ENCODE assay signal across 15 mouse cellular contexts in the genomic region with DNA sequence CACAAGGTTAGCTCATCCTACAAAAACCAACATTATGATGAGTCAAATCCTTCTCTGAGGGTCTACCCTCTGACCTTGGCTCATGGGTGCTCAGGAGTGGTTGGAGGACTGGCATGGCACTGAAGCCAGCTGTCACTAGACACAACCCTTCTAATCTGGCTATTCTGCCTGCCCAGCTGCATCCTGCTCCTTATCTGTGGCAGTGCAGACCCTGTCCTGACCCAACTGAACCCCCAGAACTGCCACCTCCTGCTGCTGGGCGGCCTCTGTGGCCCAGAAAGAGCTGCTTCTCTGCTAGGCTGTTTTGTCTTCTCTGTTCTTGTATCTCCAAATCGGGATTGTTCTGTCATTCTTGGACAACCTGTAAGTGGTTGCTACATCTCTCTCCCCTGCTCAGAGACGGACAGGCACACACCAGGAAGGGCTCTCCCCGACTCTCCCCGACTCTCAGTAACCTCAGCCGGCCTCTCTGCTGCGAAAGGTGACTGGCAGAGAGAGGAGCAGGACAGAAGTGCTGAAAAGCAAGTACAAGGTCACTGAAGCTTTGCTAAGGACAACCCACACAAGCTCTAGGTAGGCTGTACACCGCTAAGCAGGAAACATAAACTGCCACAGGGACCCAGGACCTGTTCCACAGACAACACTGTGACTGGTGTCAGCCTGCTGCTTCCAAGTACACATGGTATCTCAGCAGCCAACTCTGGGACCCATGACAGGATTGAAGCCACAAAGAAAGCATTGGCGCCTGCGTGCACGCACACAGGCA. TPM values are rescaled to one million over a fixed set of nuclear protein-coding genes. Genes with fewer than 3 reads are reported as not detected.
DNase-seq lines count a peak whose midpoint lies in the region; ATAC-seq lines count a peak whose summit lies in the region.
"Had no signal": no experiment of that assay in that cellular context is flagged by ENCODE, and none has a peak within 500 bp of the region (broad histone marks: within the 10 kb centered on the region; RNA-seq: fewer than 3 reads in every experiment).

No protein-coding gene starts in this region.

- 57% methylated on average over 11 of the region's 11 CpGs for WGBS in liver, embryonic 11.5 days
- 82% methylated on average over 11 of the region's 11 CpGs for WGBS in stomach, embryonic 15.5 days

- peak overlapping the region; percentile 82 for H3K4me3 ChIP-seq in megakaryocyte, embryonic 14.5 days (replicated peaks)
- H3K4me3 ChIP-seq in erythroblast, embryonic 14.5 days (replicated peaks) = peak overlapping the region; percentile 52
- no peak overlapping the region for H3K4me3 ChIP-seq in liver, embryonic 11.5 days (ENCODE audit: low read depth, low read length)
- H3K4me3 ChIP-seq in stomach, embryonic 15.5 days (replicated peaks) = no peak overlapping the region

- H3K27me3 ChIP-seq in megakaryocyte, embryonic 14.5 days (replicated peaks) = no peaks in the 10 kb centered on the region
- no peaks in the 10 kb centered on the region for H3K27me3 ChIP-seq in erythroblast, embryonic 14.5 days (ENCODE audit: control insufficient read depth)
- no peaks in the 10 kb centered on the region for H3K27me3 ChIP-seq in liver, embryonic 11.5 days (replicated peaks; ENCODE audit: control insufficient read depth, insufficient read depth, low read length)
- H3K27me3 ChIP-seq in stomach, embryonic 15.5 days (replicated peaks) = no peaks in the 10 kb centered on the region

- H3K4me1 ChIP-seq in megakaryocyte, embryonic 14.5 days = peaks cover 85% of the 10 kb centered on the region
- H3K4me1 ChIP-seq in erythroblast, embryonic 14.5 days (ENCODE audit: control insufficient read depth) = peaks cover 89% of the 10 kb centered on the region
- H3K4me1 ChIP-seq in liver, embryonic 11.5 days (replicated peaks; ENCODE audit: control insufficient read depth, insufficient read depth, low read length) = peaks cover 47% of the 10 kb centered on the region
- peaks cover 12% of the 10 kb centered on the region for H3K4me1 ChIP-seq in stomach, embryonic 15.5 days

- peaks cover 91% of the 10 kb centered on the region for H3K36me3 ChIP-seq in megakaryocyte, embryonic 14.5 days (replicated peaks; ENCODE audit: low read length)
- H3K36me3 ChIP-seq in erythroblast, embryonic 14.5 days (ENCODE audit: control insufficient read depth) = peaks cover 96% of the 10 kb centered on the region
- H3K36me3 ChIP-seq in liver, embryonic 11.5 days (ENCODE audit: control insufficient read depth, insufficient read depth, low read length) = peaks cover 16% of the 10 kb centered on the region
- H3K36me3 ChIP-seq in stomach, embryonic 15.5 days = peaks cover 21% of the 10 kb centered on the region

- DNase-seq in liver, embryonic 11.5 days (ENCODE audit: low spot score) = no peak
- DNase-seq in urinary bladder, postnatal 10 days (ENCODE audit: low spot score) = no peak
- DNase-seq in layer of hippocampus, postnatal 25 days (ENCODE audit: extremely low spot score in 1 of 2, low spot score in 1 of 2) = no peak
- DNase-seq: adrenal gland, adult 2 months; gastrocnemius, postnatal 14 days; kidney, adult 2 months; lung, postnatal 14 days had no signal

- no peak for ATAC-seq in megakaryocyte, adult 5-6 weeks (ENCODE audit: poor library complexity, severe bottlenecking)
- peak; percentile 88 for ATAC-seq in liver, embryonic 11.5 days (replicated peaks; ENCODE audit: low FRiP score)
- peak; percentile 77; the same call in 1 of the 2 replicates for ATAC-seq in stomach, embryonic 15.5 days (ENCODE audit: insufficient read depth, low FRiP score, low read depth)
- ATAC-seq: forebrain, embryonic 16.5 days; hindbrain, embryonic 16.5 days had no signal

- H3K27ac ChIP-seq in liver, embryonic 11.5 days (ENCODE audit: low read depth, low read length) = peak overlapping the region; percentile 47
- 0 out of 2 replicates have a peak overlapping the region, but pooled peaks have one; percentile 12 for H3K27ac ChIP-seq in stomach, embryonic 15.5 days

- H3K9me3 ChIP-seq in megakaryocyte, embryonic 14.5 days = no peaks in the 10 kb centered on the region
- H3K9me3 ChIP-seq in erythroblast, embryonic 14.5 days (ENCODE audit: control insufficient read depth, low read length) = no peaks in the 10 kb centered on the region
- H3K9me3 ChIP-seq in liver, embryonic 11.5 days (ENCODE audit: control insufficient read depth, low read length) = no peaks in the 10 kb centered on the region
- no peaks in the 10 kb centered on the region for H3K9me3 ChIP-seq in stomach, embryonic 15.5 days

- H3K4me2 ChIP-seq in liver, embryonic 11.5 days = peak overlapping the region; percentile 55
- H3K4me2 ChIP-seq in stomach, embryonic 15.5 days = no peak overlapping the region

- peak overlapping the region; percentile 49; the same call in 1 of the 2 replicates for H3K9ac ChIP-seq in liver, embryonic 11.5 days (ENCODE audit: low read depth, low read length)
- H3K9ac ChIP-seq in stomach, embryonic 15.5 days = no peak overlapping the region

RNA-seq across cellular contexts. Expression of gene Sphk1, which starts 18.7 kb away (rescaled TPM):
- 0.10 and 3.5 TPM in 2 replicates for polyA plus RNA-seq in megakaryocyte, embryonic 14.5 days (2012; ENCODE audit: insufficient read depth, low replicate concordance)
- 0.60 and 2.2 TPM in 2 replicates for total RNA-seq in megakaryocyte, adult 5-6 weeks (2015)
- 1.7 and 2.1 TPM in 2 replicates for total RNA-seq in megakaryocyte, adult 5-6 weeks (2017)
- 13.6 and 14.3 TPM in 2 replicates for polyA plus RNA-seq in erythroblast, embryonic 14.5 days (2012)
- polyA plus RNA-seq in liver, embryonic 11.5 days (2014; fragmentation: Nextera tagmentation; extraction: Ambion mirVana) = 39.0 and 44.1 TPM in 2 replicates
- 15.3 and 20.7 TPM in 2 replicates for polyA plus RNA-seq in stomach, embryonic 15.5 days (2015; fragmentation: Nextera tagmentation; extraction: Ambion mirVana)
- 1 to 10 TPM; 1.3 to 2.1 TPM for total RNA-seq in layer of hippocampus, postnatal 25 days (2021)

RNA-seq across cellular contexts. Expression of gene Ube2o, which starts 31.8 kb away (rescaled TPM):
- polyA plus RNA-seq in megakaryocyte, embryonic 14.5 days (2012; ENCODE audit: insufficient read depth, low replicate concordance) = 67.5 and 115 TPM in 2 replicates
- total RNA-seq in megakaryocyte, adult 5-6 weeks (2015) = 2.9 and 6.6 TPM in 2 replicates
- 4.8 and 7.7 TPM in 2 replicates for total RNA-seq in megakaryocyte, adult 5-6 weeks (2017)
- 71.6 and 80.5 TPM in 2 replicates for polyA plus RNA-seq in erythroblast, embryonic 14.5 days (2012)
- polyA plus RNA-seq in liver, embryonic 11.5 days (2014; fragmentation: Nextera tagmentation; extraction: Ambion mirVana) = 13.5 and 13.9 TPM in 2 replicates
- polyA plus RNA-seq in stomach, embryonic 15.5 days (2015; fragmentation: Nextera tagmentation; extraction: Ambion mirVana) = 12.5 and 14.0 TPM in 2 replicates
- total RNA-seq in layer of hippocampus, postnatal 25 days (2021) = 10 to 100 TPM; 97.0 to 97.1 TPM

RNA-seq across cellular contexts. Expression of gene Aanat, which starts 36.8 kb away (rescaled TPM):
- polyA plus RNA-seq in megakaryocyte, embryonic 14.5 days (2012; ENCODE audit: insufficient read depth, low replicate concordance) = 0.21 and 2.2 TPM in 2 replicates
- total RNA-seq in megakaryocyte, adult 5-6 weeks (2015) = not detected in 2 replicates
- not detected in 2 replicates for total RNA-seq in megakaryocyte, adult 5-6 weeks (2017)
- polyA plus RNA-seq in erythroblast, embryonic 14.5 days (2012) = not detected in 2 replicates
- not detected in 2 replicates for polyA plus RNA-seq in liver, embryonic 11.5 days (2014; fragmentation: Nextera tagmentation; extraction: Ambion mirVana)
- 0.09 TPM in 1 of 2 replicates, not detected in the other for polyA plus RNA-seq in stomach, embryonic 15.5 days (2015; fragmentation: Nextera tagmentation; extraction: Ambion mirVana)
- total RNA-seq in layer of hippocampus, postnatal 25 days (2021) = under 1 TPM; 0.32 to 0.68 TPM
- total RNA-seq: adrenal gland, adult 2 months; gastrocnemius, postnatal 14 days had no signal
- polyA plus RNA-seq: adrenal gland, adult 2 months; embryonic facial prominence, embryonic 14.5 days; forebrain, embryonic 16.5 days; kidney, adult 2 months; stomach, embryonic 16.5 days had no signal

RNA-seq across cellular contexts. Expression of gene Prpsap1, which starts 55.5 kb away (rescaled TPM):
- polyA plus RNA-seq in megakaryocyte, embryonic 14.5 days (2012; ENCODE audit: insufficient read depth, low replicate concordance) = 18.2 and 20.3 TPM in 2 replicates
- total RNA-seq in megakaryocyte, adult 5-6 weeks (2015) = 28.6 and 32.6 TPM in 2 replicates
- 19.2 and 34.6 TPM in 2 replicates for total RNA-seq in megakaryocyte, adult 5-6 weeks (2017)
- polyA plus RNA-seq in erythroblast, embryonic 14.5 days (2012) = 1.2 and 1.4 TPM in 2 replicates
- polyA plus RNA-seq in liver, embryonic 11.5 days (2014; fragmentation: Nextera tagmentation; extraction: Ambion mirVana) = 133 and 135 TPM in 2 replicates
- 196 and 218 TPM in 2 replicates for polyA plus RNA-seq in stomach, embryonic 15.5 days (2015; fragmentation: Nextera tagmentation; extraction: Ambion mirVana)
- total RNA-seq in layer of hippocampus, postnatal 25 days (2021) = 10 to 100 TPM; 76.4 to 88.4 TPM

Comparison
In these comparisons a context has a peak if more than half of its experiments do, and no peak if none do; other contexts are left out.
1. H3K4me3 ChIP-seq: peak in megakaryocyte, embryonic 14.5 days (single experiment) and erythroblast, embryonic 14.5 days (single experiment); none in liver, embryonic 11.5 days (single experiment) and stomach, embryonic 15.5 days (single experiment).